Mouse (Mus musculus) myocyte (in vitro differentiated cells): ENCODE data around the gene Icos. TPM values are rescaled to one million over a fixed set of nuclear protein-coding genes. Genes with fewer than 3 reads are reported as not detected.

ENCODE experiments used
- H3K27me3 ChIP-seq: one replicate; pipeline ENCODE4 v1.6.1; 2011; ENCODE audit not compliant: control insufficient read depth, insufficient read depth, insufficient read length
- H3K36me3 ChIP-seq: one replicate; pipeline ENCODE4 v1.6.1; 2011; ENCODE audit not compliant: control insufficient read depth, insufficient read depth
- H3K4me2 ChIP-seq: one replicate; pipeline ENCODE4 v1.6.1; 2011; ENCODE audit warnings: low read depth, control low read depth
- H3K4me3 ChIP-seq: one replicate; pipeline ENCODE4 v1.5.1; 2011; ENCODE audit warnings: mild to moderate bottlenecking, control low read depth, moderate library complexity
- H3K79me2 ChIP-seq: one replicate; pipeline ENCODE4 v1.6.1; 2011; ENCODE audit not compliant: control insufficient read depth, insufficient read depth
- H3ac ChIP-seq: one replicate; pipeline ENCODE4 v1.6.1; 2011; ENCODE audit not compliant: control insufficient read depth, insufficient read length
- CEBPB ChIP-seq: IDR thresholded peaks from 2 replicates; pipeline ENCODE4 v1.6.1; 2011; ENCODE audit warnings: mild to moderate bottlenecking, moderate library complexity; ENCODE audit not compliant: poor library complexity, insufficient read depth, severe bottlenecking
- E2F4 ChIP-seq: IDR thresholded peaks from one replicate; pipeline ENCODE4 v1.6.1; 2011; ENCODE audit warnings: mild to moderate bottlenecking, control low read depth, moderate library complexity; ENCODE audit not compliant: insufficient read depth
- MAX ChIP-seq: IDR thresholded peaks from one replicate; pipeline ENCODE4 v1.6.1; 2011; ENCODE audit warnings: low read depth, mild to moderate bottlenecking, control low read depth
- MYOD1 ChIP-seq, 3 experiments: IDR thresholded peaks; one replicate each; pipeline ENCODE4 v1.6.1; 2011; ENCODE audit warnings: control low read depth in 2 of 3, low read depth in 2 of 3, mild to moderate bottlenecking in 2 of 3, moderate library complexity in 1 of 3; ENCODE audit not compliant: insufficient read length in 2 of 3, control insufficient read depth in 1 of 3
- MYOG ChIP-seq, 3 experiments: IDR thresholded peaks; one replicate each; pipeline ENCODE4 v1.6.1; 2011; ENCODE audit warnings: control low read depth in 2 of 3, low read depth in 2 of 3, mild to moderate bottlenecking in 2 of 3; ENCODE audit not compliant: insufficient read length in 2 of 3, control insufficient read depth in 1 of 3, insufficient read depth in 1 of 3
- POLR2A ChIP-seq: IDR thresholded peaks from one replicate; pipeline ENCODE4 v1.6.1; 2011; ENCODE audit warnings: low read depth, mild to moderate bottlenecking, control low read depth, moderate library complexity; ENCODE audit not compliant: insufficient read length
- POLR2AphosphoS2 ChIP-seq: IDR thresholded peaks from one replicate; pipeline ENCODE4 v1.6.1; 2011; ENCODE audit warnings: low read depth, control low read depth; ENCODE audit not compliant: insufficient read length
- REST ChIP-seq: IDR thresholded peaks from one replicate; pipeline ENCODE4 v1.6.1; 2011; ENCODE audit warnings: mild to moderate bottlenecking, control low read depth, moderate library complexity; ENCODE audit not compliant: insufficient read depth, insufficient read length
- SRF ChIP-seq: IDR thresholded peaks from one replicate; pipeline ENCODE4 v1.6.1; 2011; ENCODE audit warnings: low read depth; ENCODE audit not compliant: control insufficient read depth, insufficient read length
- TCF12 ChIP-seq: IDR thresholded peaks from one replicate; pipeline ENCODE4 v1.6.1; 2011; ENCODE audit warnings: mild to moderate bottlenecking, control low read depth; ENCODE audit not compliant: poor library complexity, insufficient read depth, severe bottlenecking
- TCF3 ChIP-seq: IDR thresholded peaks from one replicate; pipeline ENCODE4 v1.6.1; 2011; ENCODE audit warnings: low read depth, control low read depth; ENCODE audit not compliant: insufficient read length
- USF1 ChIP-seq: IDR thresholded peaks from one replicate; pipeline ENCODE4 v1.6.1; 2011; ENCODE audit warnings: low read depth, mild to moderate bottlenecking, control low read depth, moderate library complexity
- polyA plus RNA-seq: library from polyadenylated mRNA; unstranded; fragments of >200 nt; fragmentation: generic; extraction: Trizol; gene quantifications from one replicate; pipeline ENCODE4 v1.2.1, GENCODE M21; 2012; ENCODE audit warnings: missing spikeins

Icos gene
- polyA plus RNA-seq, 1 experiment, result not detected

GRCm38 (mm10) chr1:60979843-60980235 is 2.1 kb downstream of the Icos start:
- H3K4me3 ChIP-seq, result no peak overlapping the region

GRCm38 (mm10) chr1:60985075-60985474 is 7.3 kb downstream of the Icos start:
- Histone ChIP-seq H3ac (no peak overlapping the region), H3K4me2 (no peak overlapping the region), H3K36me3 (no peaks in the 10 kb centered on the region), H3K4me3 (no peak overlapping the region), H3K79me2 (no peaks in the 10 kb centered on the region), H3K27me3 (peaks cover 8% of the 10 kb centered on the region)
- TF ChIP-seq SRF (no peak), TCF3 (no peak), REST (no peak), CEBPB (no peak), POLR2A (no peak), MYOD1 (IDR thresholded peaks at IDR 0.05; ENCODE audit: control insufficient read depth in 1 of 3, insufficient read length in 2 of 3, low read depth in 2 of 3) (no peak), POLR2AphosphoS2 (no peak), MYOG (IDR thresholded peaks at IDR 0.05; ENCODE audit: control insufficient read depth in 1 of 3, insufficient read depth in 1 of 3, insufficient read length in 2 of 3, low read depth in 2 of 3) (no peak), MAX (no peak), USF1 (no peak), E2F4 (no peak), TCF12 (no peak)

More at GRCm38 (mm10) chr1:60979843-60980235, 2.1 kb downstream of the Icos start:
- no peak overlapping the region for H3K4me2 ChIP-seq
- H3K27me3 ChIP-seq, result no peaks in the 10 kb centered on the region
- TF ChIP-seq E2F4 (no peak), REST (no peak), MYOD1 (IDR thresholded peaks at IDR 0.05; ENCODE audit: control insufficient read depth in 1 of 3, insufficient read length in 2 of 3, low read depth in 2 of 3) (no peak), MYOG (IDR thresholded peaks at IDR 0.05; ENCODE audit: control insufficient read depth in 1 of 3, insufficient read depth in 1 of 3, insufficient read length in 2 of 3, low read depth in 2 of 3) (no peak), CEBPB (no peak), TCF12 (no peak), TCF3 (no peak), SRF (no peak), POLR2AphosphoS2 (no peak), MAX (no peak), POLR2A (no peak), USF1 (no peak)
- H3ac ChIP-seq, result no peak overlapping the region
- no peaks in the 10 kb centered on the region for H3K79me2 ChIP-seq
- H3K36me3 ChIP-seq, result no peaks in the 10 kb centered on the region

GRCm38 (mm10) chr1:60986141-60986540 is 8.4 kb downstream of the Icos start:
- Histone ChIP-seq H3K4me3 (no peak overlapping the region), H3K27me3 (peaks cover 13% of the 10 kb centered on the region), H3ac (no peak overlapping the region), H3K36me3 (no peaks in the 10 kb centered on the region), H3K79me2 (no peaks in the 10 kb centered on the region), H3K4me2 (no peak overlapping the region)
- TF ChIP-seq TCF12, result no peak
- TF ChIP-seq POLR2A, result no peak
- TF ChIP-seq POLR2AphosphoS2, result no peak
- no peak for TF ChIP-seq REST

GRCm38 (mm10) chr1:60989086-60989485 is 11.4 kb downstream of the Icos start:
- Histone ChIP-seq H3K4me3 (no peak overlapping the region), H3K79me2 (no peaks in the 10 kb centered on the region), H3K4me2 (no peak overlapping the region), H3ac (no peak overlapping the region), H3K36me3 (no peaks in the 10 kb centered on the region), H3K27me3 (peaks cover 14% of the 10 kb centered on the region)
- TF ChIP-seq POLR2AphosphoS2 (no peak), CEBPB (no peak), E2F4 (no peak), TCF12 (no peak), TCF3 (no peak), REST (no peak), MYOG (IDR thresholded peaks at IDR 0.05; ENCODE audit: control insufficient read depth in 1 of 3, insufficient read depth in 1 of 3, insufficient read length in 2 of 3, low read depth in 2 of 3) (no peak), MAX (no peak), POLR2A (no peak)

GRCm38 (mm10) chr1:60990305-60990704 is 12.6 kb downstream of the Icos start:
- H3K79me2 ChIP-seq, result no peaks in the 10 kb centered on the region
- H3K27me3 ChIP-seq, result peaks cover 18% of the 10 kb centered on the region
- no peak for TF ChIP-seq MAX
- TF ChIP-seq CEBPB, result no peak
- no peak for TF ChIP-seq POLR2A
- no peak for TF ChIP-seq TCF3
- TF ChIP-seq POLR2AphosphoS2, result no peak
- TF ChIP-seq MYOG (IDR thresholded peaks at IDR 0.05; ENCODE audit: control insufficient read depth in 1 of 3, insufficient read depth in 1 of 3, insufficient read length in 2 of 3, low read depth in 2 of 3), result no peak
- TF ChIP-seq MYOD1 (IDR thresholded peaks at IDR 0.05; ENCODE audit: control insufficient read depth in 1 of 3, insufficient read length in 2 of 3, low read depth in 2 of 3), result no peak
- no peak for TF ChIP-seq SRF
- no peak for TF ChIP-seq REST
- no peak for TF ChIP-seq E2F4
- TF ChIP-seq TCF12, result no peak
- TF ChIP-seq USF1, result no peak
- no peaks in the 10 kb centered on the region for H3K36me3 ChIP-seq
- H3K4me2 ChIP-seq, result no peak overlapping the region
- H3ac ChIP-seq, result no peak overlapping the region
- H3K4me3 ChIP-seq, result no peak overlapping the region
